Mouse (Mus musculus) left cerebral cortex, adult 2 months (tissue): ENCODE data around the gene Mfsd4b4. TPM values are rescaled to one million over a fixed set of nuclear protein-coding genes. Genes with fewer than 3 reads are reported as not detected.

Experiments
- DNase-seq, 2 experiments: peaks; one replicate each; pipeline ENCODE4 v3.0.0; 2021 to 2022; ENCODE audit warnings: low spot score in 2 of 2, mixed read lengths in 1 of 2; ENCODE audit errors: extremely low spot score in 1 of 2
- H3K27ac ChIP-seq: fragments of 200-600 bp; 2 replicates; pipeline ENCODE4 v1.8.1; 2022
- H3K4me3 ChIP-seq: fragments of 200-600 bp; 2 replicates; pipeline ENCODE4 v1.8.1; 2022
- CTCF ChIP-seq: fragments of 200-600 bp; IDR thresholded peaks from 2 replicates; pipeline ENCODE4 v1.8.1; 2022; ENCODE audit warnings: antibody characterized with exemption, mild to moderate bottlenecking, moderate library complexity
- intact Hi-C: fragments of 180-260 bp; cut with DNase I; formaldehyde crosslinking; loops from one replicate; pipeline ENCODE4 v1.15.1; 2025
- total RNA-seq, 2 experiments: library from RNA; stranded (reverse); gene quantifications; 2 replicates each; pipeline ENCODE4 v1.2.3; 2021

Gene Mfsd4b4
- total RNA-seq, 2 experiments from 2014 or later: 7.1 to 9.1 TPM

DNA sequence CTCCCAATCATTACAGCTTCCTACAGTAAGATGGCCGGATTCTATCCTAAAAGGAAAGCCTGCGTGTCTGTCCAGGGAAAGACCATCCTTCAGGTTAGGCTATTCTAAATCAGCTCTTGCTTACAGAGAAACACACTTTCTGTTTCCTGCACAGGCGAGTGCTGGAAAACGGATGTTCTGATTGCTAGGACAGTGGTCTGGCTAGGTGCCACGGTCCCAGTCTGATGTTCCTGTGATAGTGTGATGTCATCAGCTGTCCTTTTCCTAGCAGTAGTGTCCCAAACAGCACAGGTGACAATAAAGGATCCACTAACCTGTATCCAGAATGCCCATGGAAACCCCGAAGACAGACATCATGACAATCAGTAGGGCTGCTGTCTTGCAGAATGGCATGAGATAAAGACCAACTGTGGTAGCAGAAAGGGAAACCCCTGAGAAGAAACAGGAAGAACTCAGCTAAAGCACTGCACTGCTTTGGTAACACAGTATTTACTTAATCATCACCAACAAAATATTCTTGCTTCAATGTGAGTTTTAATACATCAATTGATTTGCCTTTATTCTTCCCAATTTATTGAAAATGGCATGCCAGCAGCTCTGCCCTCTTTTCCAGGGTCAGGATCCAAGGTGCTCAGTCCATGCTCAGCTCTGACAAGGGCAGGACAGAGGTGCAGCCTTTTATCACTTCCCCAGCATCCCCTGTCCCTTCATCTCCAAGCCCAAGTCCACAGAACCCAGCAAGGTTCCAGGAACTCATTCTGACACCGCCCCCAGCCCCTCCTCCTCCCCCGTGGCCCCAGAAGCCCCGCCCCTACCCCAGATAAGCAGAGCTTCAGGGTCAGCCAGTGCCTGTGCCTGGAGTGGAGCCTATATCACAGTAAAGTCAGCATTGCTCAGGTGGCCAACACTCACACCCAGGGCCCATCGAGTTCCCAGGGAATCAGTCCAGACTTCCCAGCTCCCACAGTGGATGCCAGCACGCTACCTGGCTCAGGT lies 5.0 kb downstream of the Mfsd4b4 start:
- Histone ChIP-seq H3K4me3 (no peak overlapping the region), H3K27ac (no peak overlapping the region)
- no peak for DNase-seq
- intact Hi-C loops: no loop called here
- TF ChIP-seq CTCF: no peak

DNA sequence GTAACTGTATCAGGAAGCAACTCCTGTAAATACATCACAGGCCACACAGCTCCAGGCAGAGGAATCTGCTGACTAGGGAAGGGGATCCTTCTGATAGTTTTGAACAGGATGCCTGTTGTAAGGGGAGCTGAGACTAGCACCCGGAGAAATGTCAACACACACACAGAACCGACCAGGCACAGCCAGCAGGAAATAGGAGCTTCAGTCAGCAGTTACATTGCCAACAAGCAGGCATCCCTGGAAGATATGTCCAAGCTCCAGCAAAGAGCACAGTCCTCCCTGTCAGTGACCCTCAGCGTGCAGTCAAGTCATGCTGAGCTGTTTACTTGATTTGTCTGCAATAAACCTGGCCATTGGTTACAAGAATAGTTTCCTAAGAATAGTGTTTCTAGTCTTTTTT lies 10.4 kb downstream of the Mfsd4b4 start:
- Histone ChIP-seq H3K4me3 (no peak overlapping the region), H3K27ac (no peak overlapping the region)
- DNase-seq: no peak
- no peak for TF ChIP-seq CTCF
- intact Hi-C loops: no loop called here

DNA sequence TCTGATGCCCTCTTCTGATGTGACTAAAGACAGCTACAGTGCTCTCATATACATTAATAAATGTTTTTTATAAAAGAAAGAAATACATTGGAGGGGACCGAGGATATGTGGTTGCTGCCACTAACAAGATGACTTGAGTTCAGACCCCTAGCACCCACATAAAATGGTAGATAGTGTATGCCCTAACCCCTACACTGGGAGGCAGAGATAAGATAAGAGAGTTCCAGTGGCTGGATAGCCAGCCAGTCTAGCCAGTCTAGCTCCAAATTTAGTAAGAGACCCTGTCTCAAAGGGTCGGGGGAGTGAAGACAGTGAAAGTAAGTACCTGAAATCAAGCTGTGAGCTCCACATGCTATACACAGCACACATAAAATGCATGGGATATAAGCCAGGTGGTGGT lies 33.5 kb downstream of the Mfsd4b4 start:
- no peak for TF ChIP-seq CTCF
- intact Hi-C loops: no loop called here
- no peak for DNase-seq
- no peak overlapping the region for H3K4me3 ChIP-seq
- H3K27ac ChIP-seq: no peak overlapping the region

DNA sequence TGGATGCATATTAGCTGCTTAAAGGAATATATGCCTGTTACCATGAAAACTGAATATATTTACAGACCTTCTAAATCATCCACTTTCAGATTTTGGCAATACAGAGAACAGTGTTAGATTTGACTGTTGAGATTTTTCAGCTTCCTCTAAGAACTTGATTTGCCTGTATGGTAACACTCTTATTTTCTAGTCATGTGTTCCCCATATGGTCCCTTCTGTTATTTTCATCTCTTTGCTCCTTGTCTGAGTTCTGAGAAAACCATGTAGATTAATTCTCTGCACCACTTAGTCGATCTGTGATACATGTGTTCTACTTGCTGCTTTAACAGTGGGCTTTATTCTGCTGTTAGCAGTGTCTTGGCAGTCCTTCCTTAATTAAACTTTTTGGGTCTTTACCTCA lies 56.4 kb downstream of the Mfsd4b4 start:
- TF ChIP-seq CTCF: no peak
- Histone ChIP-seq H3K4me3 (no peak overlapping the region), H3K27ac (no peak overlapping the region)
- DNase-seq: no peak
- intact Hi-C loops: no loop called here

Other genes with a start within 250 kb of the Mfsd4b4 start
- gene Rev3l, start 167.1 kb downstream of the Mfsd4b4 start, total RNA-seq: 10 to 100 TPM; 27.9 to 28.6 TPM
- gene Mfsd4b2, start 27.7 kb upstream of the Mfsd4b4 start, total RNA-seq: under 1 TPM; 0.35 to 0.38 TPM
- gene Mfsd4b3, start 60.9 kb upstream of the Mfsd4b4 start, total RNA-seq: under 1 TPM in 1 of 2 experiments, not detected in 1; 0.32 TPM
- under 1 TPM; 0.27 to 0.37 TPM for gene Mfsd4b5, start 87.4 kb upstream of the Mfsd4b4 start, total RNA-seq
- gene Mfsd4b1, start 126.0 kb upstream of the Mfsd4b4 start, total RNA-seq: 1 to 10 TPM; 1.4 to 1.7 TPM
- gene Slc16a10, start 243.0 kb upstream of the Mfsd4b4 start, total RNA-seq: 1 to 10 TPM; 2.4 to 4.1 TPM